15 mouse cellular contexts compared by ENCODE assay signal in genomic region chr1:153201448-153201847, GRCm38 (mm10). TPM values are rescaled to one million over a fixed set of nuclear protein-coding genes. Genes with fewer than 3 reads are reported as not detected.
DNase-seq lines count a peak whose midpoint lies in the region; ATAC-seq and TF ChIP-seq lines count a peak whose summit lies in the region.
"Had no signal": no experiment of that assay in that cellular context is flagged by ENCODE, and none has a peak within 500 bp of the region (broad histone marks: within the 10 kb centered on the region; RNA-seq: fewer than 3 reads in every experiment).

No protein-coding gene starts in this region.

- H3K4me1 ChIP-seq in lung, embryonic 15.5 days, result peaks cover 14% of the 10 kb centered on the region
- H3K4me1 ChIP-seq in stomach, embryonic 16.5 days (ENCODE audit: control insufficient read depth, insufficient read depth, low read length), result peaks cover 11% of the 10 kb centered on the region; the same call in 1 of the 2 replicates

- no peaks in the 10 kb centered on the region for H3K27me3 ChIP-seq in lung, embryonic 15.5 days
- no peaks in the 10 kb centered on the region for H3K27me3 ChIP-seq in stomach, embryonic 16.5 days (ENCODE audit: control insufficient read depth, insufficient read depth, low read length)
- H3K27me3 ChIP-seq: neural tube, embryonic 12.5 days; Patski had no signal

- no peak for TF ChIP-seq CTCF in gastrocnemius, adult 2 months (IDR thresholded peaks at IDR 0.05)
- TF ChIP-seq CTCF in brain, embryonic 14.5 days (IDR thresholded peaks at IDR 0.05; ENCODE audit: borderline replicate concordance, extremely low read depth, insufficient read depth, insufficient read length), result no peak

- H3K9ac ChIP-seq in lung, embryonic 15.5 days, result no peak overlapping the region
- no peak overlapping the region; the same call in 1 of the 2 replicates for H3K9ac ChIP-seq in stomach, embryonic 16.5 days (ENCODE audit: low read length)
- H3K9ac ChIP-seq: neural tube, embryonic 12.5 days had no signal

- intact Hi-C loops in gastrocnemius, adult 2 months (cut with DNase I), result no loop called here

- no peak for DNase-seq in gastrocnemius, adult 2 months
- no peak for DNase-seq in gastrocnemius, adult 8-10 months (ENCODE audit: low spot score in 2 of 2)
- DNase-seq in lung, postnatal 36 days, result no peak
- DNase-seq in brain, embryonic 14.5 days (ENCODE audit: low read depth), result peak; percentile 59
- DNase-seq in spleen, postnatal 4 days (ENCODE audit: low spot score in 2 of 2), result no peak
- DNase-seq: cerebellum, postnatal 14 days; kidney, adult 2 months; right cerebral cortex, adult 18-20 months; thymus, postnatal 14 days had no signal

- H3K9me3 ChIP-seq in lung, embryonic 15.5 days, result no peaks in the 10 kb centered on the region
- no peaks in the 10 kb centered on the region for H3K9me3 ChIP-seq in stomach, embryonic 16.5 days (replicated peaks; ENCODE audit: control insufficient read depth, low read length)
- H3K9me3 ChIP-seq: neural tube, embryonic 12.5 days had no signal

- no peak for TF ChIP-seq POLR2A in brain, embryonic 14.5 days (IDR thresholded peaks at IDR 0.05; ENCODE audit: borderline replicate concordance, extremely low read depth, insufficient read depth, insufficient read length, poor library complexity, severe bottlenecking)

- no peaks in the 10 kb centered on the region for H3K36me3 ChIP-seq in lung, embryonic 15.5 days
- no peaks in the 10 kb centered on the region for H3K36me3 ChIP-seq in stomach, embryonic 16.5 days (ENCODE audit: control insufficient read depth, insufficient read depth, low read length)
- H3K36me3 ChIP-seq: neural tube, embryonic 12.5 days had no signal

- no peak overlapping the region for H3K4me3 ChIP-seq in gastrocnemius, adult 2 months
- H3K4me3 ChIP-seq in lung, embryonic 15.5 days, result no peak overlapping the region
- no peak overlapping the region for H3K4me3 ChIP-seq in stomach, embryonic 16.5 days (replicated peaks; ENCODE audit: low read length)
- H3K4me3 ChIP-seq: neural tube, embryonic 12.5 days had no signal

- WGBS in lung, embryonic 15.5 days, result 28% methylated on average over 14 of the region's 14 CpGs
- WGBS in stomach, embryonic 16.5 days, result 49% methylated on average over 14 of the region's 14 CpGs

- no peak overlapping the region for H3K4me2 ChIP-seq in lung, embryonic 15.5 days
- H3K4me2 ChIP-seq in stomach, embryonic 16.5 days (ENCODE audit: low read depth, low read length), result no peak overlapping the region
- H3K4me2 ChIP-seq: neural tube, embryonic 12.5 days had no signal

- H3K27ac ChIP-seq in gastrocnemius, adult 2 months, result peak overlapping the region; percentile 38
- peak overlapping the region; percentile 45; the same call in 1 of the 2 replicates for H3K27ac ChIP-seq in lung, embryonic 15.5 days
- H3K27ac ChIP-seq in stomach, embryonic 16.5 days (ENCODE audit: low read length), result peak overlapping the region; percentile 57
- H3K27ac ChIP-seq: neural tube, embryonic 12.5 days had no signal

- ATAC-seq in lung, embryonic 15.5 days (ENCODE audit: borderline replicate concordance, extremely low read depth, low FRiP score, low TSS enrichment), result no peak
- ATAC-seq in stomach, embryonic 16.5 days (ENCODE audit: insufficient read depth, low FRiP score), result no peak

RNA-seq across cellular contexts. Expression of gene Lamc2, which starts 15.2 kb away (rescaled TPM):
- total RNA-seq in gastrocnemius, adult 2 months (2021), result 1 to 10 TPM; 3.8 to 4.4 TPM
- total RNA-seq in gastrocnemius, adult 8-10 months (2022), result 1 to 10 TPM; 1.8 to 4.9 (median 3.0) TPM
- 58.5 and 64.8 TPM in 2 replicates for polyA plus RNA-seq in lung, embryonic 15.5 days (2015; fragmentation: Nextera tagmentation; extraction: Ambion mirVana)
- 1.1 and 2.0 TPM in 2 replicates for polyA plus RNA-seq in brain, embryonic 14.5 days (2012; rRNA removed)
- 15.6 and 20.9 TPM in 2 replicates for polyA plus RNA-seq in stomach, embryonic 16.5 days (2015; fragmentation: Nextera tagmentation; extraction: Ambion mirVana)
- total RNA-seq: hematopoietic stem cell, adult 5-6 weeks; megakaryocyte-erythroid progenitor cell, adult 5-6 weeks had no signal
